Mouse (Mus musculus): ENCODE data around the gene 4933411K16Rik.
A peak's percentile ranks its signal among the peaks of the same experiment; 100 is the strongest.
"Not testable (repeated sequence)": the region's sequence is repeated elsewhere in the genome, so short reads cannot be mapped to it uniquely, and the experiment has no call there.

The 4933411K16Rik gene

GRCm38 (mm10) chr19:42075051-42075450 is 23.0 kb downstream of the 4933411K16Rik start:
- no peak for DNase-seq (ENCODE audit: extremely low read depth, low read depth, low spot score)

DNA sequence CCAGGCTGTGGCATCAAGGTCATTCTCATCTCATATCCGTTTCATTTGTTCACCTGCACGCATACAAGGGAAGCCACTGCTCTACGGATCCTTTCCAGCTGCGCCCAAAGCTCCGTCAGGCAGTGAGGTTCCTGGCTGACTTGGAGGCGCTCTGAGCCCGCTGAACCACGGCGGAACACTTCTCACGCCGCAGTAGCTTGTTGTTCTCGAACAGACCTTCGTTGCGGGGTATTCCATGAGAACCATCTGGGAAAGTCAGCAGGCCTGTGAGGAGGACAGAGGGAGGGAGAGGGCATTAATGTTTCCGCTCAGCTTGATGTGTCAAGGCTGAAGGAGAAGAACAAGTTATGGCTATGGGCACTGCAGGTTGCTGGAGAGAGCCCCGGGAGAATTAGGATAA is 23.9 kb downstream of the 4933411K16Rik start:
- no peak for DNase-seq (ENCODE audit: extremely low read depth, low read depth, low spot score)

GRCm38 (mm10) chr19:42078566-42078965 is 26.5 kb downstream of the 4933411K16Rik start:
- no peak for DNase-seq (ENCODE audit: extremely low read depth, low read depth, low spot score)

DNA sequence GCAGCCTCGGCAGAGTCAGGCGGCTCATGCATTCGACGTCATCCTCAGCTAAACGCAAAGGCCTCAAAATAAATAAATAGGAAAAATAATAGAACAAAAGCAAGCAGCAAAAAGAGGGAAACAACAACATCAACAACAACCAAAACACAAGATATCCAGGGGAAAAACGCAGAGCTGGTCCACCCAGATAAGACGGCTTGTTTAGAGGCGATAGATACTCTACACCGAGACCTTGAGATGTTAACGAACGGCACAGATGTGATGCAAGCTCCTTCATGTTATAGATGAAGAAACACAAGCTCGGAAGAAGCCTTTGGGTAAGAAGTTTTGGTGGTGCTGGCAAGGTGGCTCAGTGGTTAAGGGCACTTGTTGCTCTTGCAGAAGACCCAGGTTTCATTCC is 27.0 kb downstream of the 4933411K16Rik start:
- DNase-seq (ENCODE audit: extremely low read depth, low read depth, low spot score) = no peak

DNA sequence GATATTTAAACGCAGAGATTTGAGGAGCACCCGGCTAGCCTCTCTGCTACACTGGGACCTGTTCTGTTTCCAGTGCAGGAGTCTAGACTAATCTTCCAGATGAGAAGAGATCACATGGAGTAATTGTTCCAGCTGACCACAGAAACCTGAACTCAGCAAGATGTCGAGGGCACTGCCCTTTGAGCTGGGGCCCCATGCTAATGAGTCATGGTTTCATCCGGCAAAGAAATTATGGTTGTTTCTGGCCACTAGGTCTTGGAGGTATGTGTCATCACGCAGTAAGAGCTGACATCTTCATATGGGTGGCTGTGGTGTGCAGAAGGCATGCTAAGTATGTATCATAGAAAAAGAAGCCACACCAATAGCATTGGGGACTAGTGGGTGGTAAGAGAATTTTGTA is 27.9 kb downstream of the 4933411K16Rik start:
- no peak for DNase-seq (ENCODE audit: extremely low read depth, low read depth, low spot score)

- no peak for DNase-seq (ENCODE audit: extremely low read depth, low read depth, low spot score)
Observed at GRCm38 (mm10) chr19:42080469-42080868, 28.4 kb downstream of the 4933411K16Rik start.

GRCm38 (mm10) chr19:42081613-42082012 is 29.6 kb downstream of the 4933411K16Rik start:
- not testable (repeated sequence) for DNase-seq (ENCODE audit: extremely low read depth, low read depth, low spot score)

GRCm38 (mm10) chr19:42085690-42086089 is 33.6 kb downstream of the 4933411K16Rik start:
- no peak for DNase-seq (ENCODE audit: extremely low read depth, low read depth, low spot score)

DNA sequence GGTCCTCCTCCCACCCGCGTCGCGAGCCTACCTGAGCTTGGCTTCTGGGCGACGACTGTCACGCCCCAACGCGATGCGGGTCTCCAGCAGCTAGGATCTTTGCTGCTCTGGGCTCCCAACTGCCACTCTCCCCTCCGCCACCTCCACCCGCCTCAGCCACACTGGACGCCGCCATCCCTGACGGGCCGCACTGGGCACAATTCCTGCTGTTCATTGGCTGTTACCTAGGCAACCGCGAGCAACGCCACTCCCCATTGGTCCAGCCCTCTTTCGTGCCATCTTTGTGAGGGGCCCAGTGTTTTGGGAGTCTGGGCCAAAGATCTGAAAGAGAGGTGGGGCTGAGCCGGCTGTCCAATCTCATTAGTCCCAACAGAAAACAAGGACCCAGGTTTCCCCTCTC is 34.1 kb downstream of the 4933411K16Rik start, which contains the start of gene Morn4:
Gene Morn4 (minus strand): TSS at position 192 of the 400 bp plus-strand sequence.
- DNase-seq (ENCODE audit: extremely low read depth, low read depth, low spot score) = no peak

- no peak for DNase-seq (ENCODE audit: extremely low read depth, low read depth, low spot score)
Observed at GRCm38 (mm10) chr19:42089103-42089747, 37.2 kb downstream of the 4933411K16Rik start.

- peak; percentile 98 for DNase-seq (ENCODE audit: extremely low read depth, low read depth, low spot score)
Observed at GRCm38 (mm10) chr19:42089748-42090595, 37.9 kb downstream of the 4933411K16Rik start, which contains the start of gene Pi4k2a. Gene Pi4k2a (plus strand): TSS chr19:42090470.

DNA sequence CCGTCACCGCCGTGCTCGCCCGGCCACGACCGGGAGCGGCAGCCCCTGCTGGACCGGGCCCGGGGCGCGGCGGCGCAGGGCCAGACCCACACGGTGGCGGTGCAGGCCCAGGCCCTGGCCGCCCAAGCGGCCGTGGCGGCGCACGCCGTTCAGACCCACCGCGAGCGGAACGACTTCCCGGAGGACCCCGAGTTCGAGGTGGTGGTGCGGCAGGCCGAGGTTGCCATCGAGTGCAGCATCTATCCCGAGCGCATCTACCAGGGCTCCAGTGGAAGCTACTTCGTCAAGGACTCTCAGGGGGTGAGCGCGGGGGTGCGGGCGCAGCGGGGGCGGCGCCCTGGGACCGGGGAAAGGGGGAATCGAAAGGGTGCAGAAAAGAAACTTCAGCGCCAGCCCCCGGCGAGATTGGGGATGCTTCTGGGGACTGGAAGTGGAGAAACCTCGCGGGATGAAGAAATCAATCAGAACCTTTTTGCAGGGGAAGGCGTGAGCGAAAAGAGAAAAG is 38.6 kb downstream of the 4933411K16Rik start:
- no peak for DNase-seq (ENCODE audit: extremely low read depth, low read depth, low spot score)

- DNase-seq (ENCODE audit: extremely low read depth, low read depth, low spot score) = no peak
Observed at GRCm38 (mm10) chr19:42099406-42099805, 47.4 kb downstream of the 4933411K16Rik start.
